ENCODE assay signal across 8 mouse cellular contexts in the genomic region with DNA sequence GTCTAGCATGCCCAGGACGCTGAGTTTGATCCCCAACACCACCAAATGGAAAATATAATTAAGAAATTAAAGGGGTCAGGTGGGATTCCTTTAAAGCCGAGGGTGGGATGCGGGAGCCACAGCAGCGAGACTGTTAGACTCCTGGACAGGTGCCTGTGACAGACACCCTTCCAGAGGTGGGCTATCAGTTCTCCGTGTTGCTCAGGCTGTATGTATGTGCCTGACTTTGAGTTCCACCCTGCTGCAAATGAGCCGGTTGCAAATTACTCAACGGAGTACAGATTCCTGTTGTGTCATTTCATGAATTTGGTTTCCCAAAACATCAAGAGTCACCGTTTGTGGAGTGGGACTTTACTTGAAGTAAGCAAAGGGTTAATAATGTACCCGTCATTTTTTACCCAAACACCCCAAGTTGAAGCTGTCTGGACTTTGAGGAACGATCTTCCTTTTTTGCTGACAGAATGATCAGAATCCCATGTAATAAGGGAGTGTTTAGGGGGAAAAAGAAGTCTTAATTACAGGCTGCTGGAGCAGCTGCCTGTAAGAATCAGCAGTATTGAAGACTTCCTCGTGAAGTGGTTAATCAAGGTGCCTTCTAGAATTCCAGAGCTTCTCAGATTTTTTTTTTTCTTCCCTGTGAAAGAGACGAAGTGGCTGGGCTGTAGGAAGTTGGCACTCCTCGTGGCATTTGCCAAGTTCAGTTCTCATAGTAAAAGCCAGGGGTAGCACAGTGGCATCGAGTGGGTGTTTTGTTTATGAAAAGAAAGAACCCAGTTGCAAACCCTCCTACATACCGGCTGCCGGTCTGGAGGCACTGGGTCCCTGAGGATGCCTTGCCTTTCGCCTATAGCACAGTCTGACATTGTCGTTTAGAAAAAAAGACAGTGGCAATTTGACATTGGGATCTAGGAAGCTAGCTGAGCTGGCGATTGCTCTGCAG. TPM values are rescaled to one million over a fixed set of nuclear protein-coding genes. Genes with fewer than 3 reads are reported as not detected.
DNase-seq lines count a peak whose midpoint lies in the region; ATAC-seq lines count a peak whose summit lies in the region.

No protein-coding gene starts in this region.

- ATAC-seq in heart, embryonic 13.5 days (ENCODE audit: extremely low read depth, insufficient number of reproducible peaks, low FRiP score, low TSS enrichment) = no peak
- no peak for ATAC-seq in forebrain, embryonic 16.5 days
- ATAC-seq in liver, embryonic 12.5 days = no peak
- ATAC-seq in stomach, embryonic 15.5 days (ENCODE audit: insufficient read depth, low FRiP score, low read depth) = no peak

- intact Hi-C loops in heart, postnatal 25 days (cut with DNase I) = loop anchor here (2.0 to 5.0 kb wide), 4 partner anchors 13 to 84 kb away; no protein-coding TSS in a partner anchor

- peak overlapping the region; percentile 95 for H3K9ac ChIP-seq in heart, embryonic 13.5 days
- H3K9ac ChIP-seq in forebrain, embryonic 16.5 days (replicated peaks; ENCODE audit: low read depth, low read length) = peak overlapping the region; percentile 83; the same call in 1 of the 2 replicates
- H3K9ac ChIP-seq in liver, embryonic 12.5 days = peak overlapping the region; percentile 100
- no peak overlapping the region for H3K9ac ChIP-seq in stomach, embryonic 15.5 days

- no peaks in the 10 kb centered on the region for H3K27me3 ChIP-seq in heart, embryonic 13.5 days (replicated peaks)
- no peaks in the 10 kb centered on the region for H3K27me3 ChIP-seq in forebrain, embryonic 16.5 days (replicated peaks; ENCODE audit: control insufficient read depth, insufficient read depth, low read length)
- H3K27me3 ChIP-seq in liver, embryonic 12.5 days (replicated peaks) = no peaks in the 10 kb centered on the region
- H3K27me3 ChIP-seq in stomach, embryonic 15.5 days (replicated peaks) = no peaks in the 10 kb centered on the region

- H3K4me3 ChIP-seq in heart, embryonic 13.5 days = peak overlapping the region; percentile 85
- peak overlapping the region; percentile 89 for H3K4me3 ChIP-seq in forebrain, embryonic 16.5 days (replicated peaks; ENCODE audit: low read length)
- H3K4me3 ChIP-seq in liver, embryonic 12.5 days = peak overlapping the region; percentile 99
- peak overlapping the region; percentile 83 for H3K4me3 ChIP-seq in stomach, embryonic 15.5 days (replicated peaks)

- peak overlapping the region; percentile 86 for H3K27ac ChIP-seq in heart, embryonic 13.5 days (replicated peaks)
- no peak overlapping the region for H3K27ac ChIP-seq in forebrain, embryonic 16.5 days (ENCODE audit: low read length)
- H3K27ac ChIP-seq in liver, embryonic 12.5 days = peak overlapping the region; percentile 96
- peak overlapping the region; percentile 59; the same call in 1 of the 2 replicates for H3K27ac ChIP-seq in stomach, embryonic 15.5 days

- no peaks in the 10 kb centered on the region for H3K9me3 ChIP-seq in heart, embryonic 13.5 days
- no peaks in the 10 kb centered on the region for H3K9me3 ChIP-seq in forebrain, embryonic 16.5 days (ENCODE audit: control insufficient read depth, low read length)
- H3K9me3 ChIP-seq in liver, embryonic 12.5 days (replicated peaks) = no peaks in the 10 kb centered on the region
- no peaks in the 10 kb centered on the region for H3K9me3 ChIP-seq in stomach, embryonic 15.5 days

- peaks cover 3% of the 10 kb centered on the region; the same call in 1 of the 2 replicates for H3K36me3 ChIP-seq in heart, embryonic 13.5 days
- H3K36me3 ChIP-seq in forebrain, embryonic 16.5 days (ENCODE audit: control insufficient read depth, insufficient read depth) = no peaks in the 10 kb centered on the region
- peaks cover 7% of the 10 kb centered on the region for H3K36me3 ChIP-seq in liver, embryonic 12.5 days
- no peaks in the 10 kb centered on the region for H3K36me3 ChIP-seq in stomach, embryonic 15.5 days

- WGBS in heart, embryonic 13.5 days = 52% methylated on average over 19 of the region's 19 CpGs
- WGBS in forebrain, embryonic 16.5 days = 39% methylated on average over 19 of the region's 19 CpGs
- WGBS in liver, embryonic 12.5 days (ENCODE audit: insufficient replicate concordance) = 31% methylated on average over 19 of the region's 19 CpGs
- 30% methylated on average over 19 of the region's 19 CpGs for WGBS in stomach, embryonic 15.5 days

- DNase-seq in heart, postnatal 25 days (ENCODE audit: low spot score) = no peak
- DNase-seq in adipocyte (ENCODE audit: low spot score) = peak; percentile 66
- no peak for DNase-seq in gastrocnemius, postnatal 4 days (ENCODE audit: low spot score in 2 of 2)
- DNase-seq in testis, postnatal 14 days (ENCODE audit: low spot score) = no peak

- peaks cover 64% of the 10 kb centered on the region for H3K4me1 ChIP-seq in heart, embryonic 13.5 days
- H3K4me1 ChIP-seq in forebrain, embryonic 16.5 days (replicated peaks; ENCODE audit: control insufficient read depth, insufficient read depth, low read length) = peaks cover 17% of the 10 kb centered on the region
- H3K4me1 ChIP-seq in liver, embryonic 12.5 days = peaks cover 84% of the 10 kb centered on the region
- H3K4me1 ChIP-seq in stomach, embryonic 15.5 days = peaks cover 25% of the 10 kb centered on the region

- H3K4me2 ChIP-seq in heart, embryonic 13.5 days = peak overlapping the region; percentile 89
- peak overlapping the region; percentile 83 for H3K4me2 ChIP-seq in forebrain, embryonic 16.5 days (ENCODE audit: low read length)
- peak overlapping the region; percentile 90 for H3K4me2 ChIP-seq in liver, embryonic 12.5 days
- H3K4me2 ChIP-seq in stomach, embryonic 15.5 days = peak overlapping the region; percentile 70

RNA-seq across cellular contexts. Expression of gene Cyth3, which starts 1.4 kb away (rescaled TPM):
- 36.8 and 41.4 TPM in 2 replicates for polyA plus RNA-seq in heart, embryonic 13.5 days (2015; fragmentation: Nextera tagmentation; extraction: Ambion mirVana)
- 10 to 100 TPM; 43.8 to 44.9 TPM for total RNA-seq in heart, postnatal 25 days (2021)
- 48.8 and 51.9 TPM in 2 replicates for polyA plus RNA-seq in forebrain, embryonic 16.5 days (2015; fragmentation: Nextera tagmentation; extraction: Ambion mirVana)
- 46.0 and 47.7 TPM in 2 replicates for polyA plus RNA-seq in liver, embryonic 12.5 days (2016; fragmentation: Nextera tagmentation; extraction: Ambion mirVana)
- 49.8 and 53.9 TPM in 2 replicates for polyA plus RNA-seq in stomach, embryonic 15.5 days (2015; fragmentation: Nextera tagmentation; extraction: Ambion mirVana)
- total RNA-seq in gastrocnemius, postnatal 4 days (2021) = 10 to 100 TPM; 50.2 to 67.5 TPM
